Mouse (Mus musculus) cerebellum, adult 2 months (tissue): ENCODE measurements around the gene Filip1l.

Experiments used
- CTCF ChIP-seq: fragments of 200-500 bp; IDR thresholded peaks from 2 replicates; pipeline ENCODE4 v1.5.1; 2011; ENCODE audit warnings: low read depth, mild to moderate bottlenecking, control low read depth, low read length, moderate library complexity, borderline replicate concordance; ENCODE audit not compliant: insufficient read depth
- POLR2A ChIP-seq: fragments of 200-500 bp; IDR thresholded peaks from 2 replicates; pipeline ENCODE4 v1.6.1; 2011; ENCODE audit warnings: low read length, control low read depth, borderline replicate concordance; ENCODE audit not compliant: insufficient read depth

DNA sequence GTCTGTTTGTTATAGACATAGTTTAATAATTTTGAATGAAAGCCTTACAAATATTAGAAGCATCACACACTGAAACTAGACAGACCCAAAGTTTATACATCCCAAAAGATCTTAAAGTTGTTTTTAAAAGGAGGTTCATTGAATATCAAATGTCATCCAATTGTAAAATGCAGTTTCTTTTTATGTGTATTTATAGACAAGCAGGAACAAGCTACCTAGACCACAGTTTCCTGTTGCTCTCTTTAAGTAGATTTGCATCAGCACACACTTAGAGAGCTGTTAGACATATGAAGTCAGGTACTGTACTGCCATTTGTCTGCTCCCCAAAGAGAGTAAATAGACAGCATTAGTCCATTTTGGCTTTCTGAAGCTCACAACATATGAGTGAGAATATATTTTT is 118.2 kb downstream of the Filip1l start:
- TF ChIP-seq POLR2A: no peak
- TF ChIP-seq CTCF: no peak
